Mouse (Mus musculus): ENCODE data around the gene Plekhh1. TPM values are rescaled to one million over a fixed set of nuclear protein-coding genes. Genes with fewer than 3 reads are reported as not detected.

Gene Plekhh1
- polyA plus RNA-seq, 1 experiment from 2014 or later, result 2.1 TPM

- H3K27me3 ChIP-seq, result no peaks in the 10 kb centered on the region
- no peak overlapping the region for H3K9ac ChIP-seq
- H3K4me2 ChIP-seq, result no peak overlapping the region
- WGBS, result 84% methylated on average over 7 of the region's 7 CpGs
- no peaks in the 10 kb centered on the region for H3K4me1 ChIP-seq (replicated peaks)
- H3K27ac ChIP-seq, result no peak overlapping the region
- no peak for ATAC-seq (ENCODE audit: low FRiP score)
- H3K36me3 ChIP-seq, result peaks cover 25% of the 10 kb centered on the region
- no peaks in the 10 kb centered on the region for H3K9me3 ChIP-seq
- H3K4me3 ChIP-seq, result no peak overlapping the region
Observed at GRCm38 (mm10) chr12:79060766-79061652, 32.0 kb downstream of the Plekhh1 start.

GRCm38 (mm10) chr12:79064451-79064850 is 35.5 kb downstream of the Plekhh1 start:
- H3K4me3 ChIP-seq, result no peak overlapping the region
- H3K27me3 ChIP-seq, result no peaks in the 10 kb centered on the region
- no peaks in the 10 kb centered on the region for H3K4me1 ChIP-seq (replicated peaks)
- ATAC-seq (ENCODE audit: low FRiP score), result no peak
- no peaks in the 10 kb centered on the region for H3K9me3 ChIP-seq
- no peak overlapping the region for H3K27ac ChIP-seq
- H3K4me2 ChIP-seq, result no peak overlapping the region
- peaks cover 52% of the 10 kb centered on the region for H3K36me3 ChIP-seq
- WGBS, result 92% methylated on average over 13 of the region's 13 CpGs
- H3K9ac ChIP-seq, result no peak overlapping the region

- Histone ChIP-seq H3K4me2 (no peak overlapping the region), H3K27ac (no peak overlapping the region), H3K4me3 (no peak overlapping the region), H3K9ac (no peak overlapping the region), H3K36me3 (peaks cover 68% of the 10 kb centered on the region), H3K4me1 (replicated peaks) (no peaks in the 10 kb centered on the region), H3K9me3 (no peaks in the 10 kb centered on the region), H3K27me3 (no peaks in the 10 kb centered on the region)
- whole genome bisulfite sequencing, result 90% methylated on average over 9 of the region's 9 CpGs
- ATAC-seq (ENCODE audit: low FRiP score), result no peak
Observed at GRCm38 (mm10) chr12:79066431-79066830, 37.5 kb downstream of the Plekhh1 start.

- Histone ChIP-seq H3K9me3 (no peaks in the 10 kb centered on the region), H3K9ac (no peak overlapping the region), H3K27ac (no peak overlapping the region), H3K27me3 (no peaks in the 10 kb centered on the region), H3K4me3 (no peak overlapping the region), H3K36me3 (peaks cover 77% of the 10 kb centered on the region), H3K4me1 (replicated peaks) (no peaks in the 10 kb centered on the region), H3K4me2 (no peak overlapping the region)
- no peak for ATAC-seq (ENCODE audit: low FRiP score)
- WGBS, result 89% methylated on average over 5 of the region's 5 CpGs
Observed at GRCm38 (mm10) chr12:79067526-79067925, 38.6 kb downstream of the Plekhh1 start.

GRCm38 (mm10) chr12:79068306-79068705 is 39.3 kb downstream of the Plekhh1 start:
- ATAC-seq (ENCODE audit: low FRiP score), result no peak
- Histone ChIP-seq H3K9me3 (no peaks in the 10 kb centered on the region), H3K27ac (no peak overlapping the region), H3K4me3 (no peak overlapping the region), H3K4me2 (no peak overlapping the region), H3K36me3 (peaks cover 81% of the 10 kb centered on the region), H3K9ac (no peak overlapping the region), H3K4me1 (replicated peaks) (no peaks in the 10 kb centered on the region), H3K27me3 (no peaks in the 10 kb centered on the region)
- WGBS, result 96% methylated on average over 11 of the region's 11 CpGs

- WGBS, result 92% methylated on average over 6 of the region's 6 CpGs
- Histone ChIP-seq H3K4me3 (no peak overlapping the region), H3K4me1 (replicated peaks) (no peaks in the 10 kb centered on the region), H3K27me3 (no peaks in the 10 kb centered on the region), H3K9me3 (no peaks in the 10 kb centered on the region), H3K36me3 (peaks cover 82% of the 10 kb centered on the region), H3K27ac (no peak overlapping the region), H3K9ac (no peak overlapping the region), H3K4me2 (no peak overlapping the region)
- ATAC-seq (ENCODE audit: low FRiP score), result no peak
Observed at GRCm38 (mm10) chr12:79069187-79069608, 40.2 kb downstream of the Plekhh1 start.

GRCm38 (mm10) chr12:79069916-79070315 is 41.0 kb downstream of the Plekhh1 start:
- 88% methylated on average over 6 of the region's 6 CpGs for WGBS
- Histone ChIP-seq H3K9me3 (no peaks in the 10 kb centered on the region), H3K27me3 (no peaks in the 10 kb centered on the region), H3K9ac (no peak overlapping the region), H3K4me2 (no peak overlapping the region), H3K36me3 (peaks cover 82% of the 10 kb centered on the region), H3K27ac (no peak overlapping the region), H3K4me3 (no peak overlapping the region), H3K4me1 (replicated peaks) (no peaks in the 10 kb centered on the region)
- ATAC-seq (ENCODE audit: low FRiP score), result no peak

- Histone ChIP-seq H3K4me1 (replicated peaks) (no peaks in the 10 kb centered on the region), H3K9ac (no peak overlapping the region), H3K27ac (no peak overlapping the region), H3K9me3 (no peaks in the 10 kb centered on the region), H3K4me3 (no peak overlapping the region), H3K36me3 (peaks cover 91% of the 10 kb centered on the region), H3K27me3 (no peaks in the 10 kb centered on the region), H3K4me2 (no peak overlapping the region)
- WGBS, result 90% methylated on average over 9 of the region's 9 CpGs
- no peak for ATAC-seq (ENCODE audit: low FRiP score)
Observed at GRCm38 (mm10) chr12:79070736-79071333, 41.9 kb downstream of the Plekhh1 start.

GRCm38 (mm10) chr12:79072576-79072975 is 43.6 kb downstream of the Plekhh1 start:
- peaks cover 94% of the 10 kb centered on the region for H3K36me3 ChIP-seq
- no peak for ATAC-seq (ENCODE audit: low FRiP score)
- H3K27me3 ChIP-seq, result no peaks in the 10 kb centered on the region
- no peak overlapping the region for H3K9ac ChIP-seq
- H3K4me3 ChIP-seq, result no peak overlapping the region
- H3K4me1 ChIP-seq (replicated peaks), result no peaks in the 10 kb centered on the region
- no peak overlapping the region for H3K27ac ChIP-seq
- no peak overlapping the region for H3K4me2 ChIP-seq
- WGBS, result 91% methylated on average over 6 of the region's 6 CpGs
- H3K9me3 ChIP-seq, result no peaks in the 10 kb centered on the region

GRCm38 (mm10) chr12:79073362-79073761 is 44.4 kb downstream of the Plekhh1 start:
- no peaks in the 10 kb centered on the region for H3K4me1 ChIP-seq (replicated peaks)
- WGBS, result 93% methylated on average over 6 of the region's 6 CpGs
- no peak overlapping the region for H3K27ac ChIP-seq
- H3K4me3 ChIP-seq, result no peak overlapping the region
- peaks cover 95% of the 10 kb centered on the region for H3K36me3 ChIP-seq
- no peak overlapping the region for H3K4me2 ChIP-seq
- no peaks in the 10 kb centered on the region for H3K27me3 ChIP-seq
- H3K9me3 ChIP-seq, result no peaks in the 10 kb centered on the region
- ATAC-seq (ENCODE audit: low FRiP score), result no peak
- no peak overlapping the region for H3K9ac ChIP-seq

GRCm38 (mm10) chr12:79089182-79089812 is 60.3 kb downstream of the Plekhh1 start, which contains the start of gene Pigh:
Gene Pigh, minus strand, starts transcription at chr12:79089651.
- Histone ChIP-seq H3K4me1 (replicated peaks) (peaks cover 15% of the 10 kb centered on the region; the same call in 1 of the 2 replicates), H3K27ac (peak within 1 kb of the TSS; percentile 79), H3K4me3 (peak within 1 kb of the TSS; percentile 89), H3K9me3 (no peaks in the 10 kb centered on the region), H3K27me3 (no peaks in the 10 kb centered on the region), H3K36me3 (peaks cover 12% of the 10 kb centered on the region; the same call in 1 of the 2 replicates), H3K4me2 (peak within 1 kb of the TSS; percentile 69), H3K9ac (peak within 1 kb of the TSS; percentile 95)
- under 1% methylated on average over 53 of the region's 53 CpGs for WGBS
- ATAC-seq (ENCODE audit: low FRiP score), result peak; percentile 98

GRCm38 (mm10) chr12:79092569-79092968 is 63.6 kb downstream of the Plekhh1 start:
- no peaks in the 10 kb centered on the region for H3K27me3 ChIP-seq
- no peak for ATAC-seq (ENCODE audit: low FRiP score)
- peaks cover 11% of the 10 kb centered on the region; the same call in 1 of the 2 replicates for H3K4me1 ChIP-seq (replicated peaks)
- no peaks in the 10 kb centered on the region for H3K36me3 ChIP-seq
- H3K4me2 ChIP-seq, result no peak overlapping the region
- 49% methylated on average over 4 of the region's 4 CpGs for WGBS
- no peaks in the 10 kb centered on the region for H3K9me3 ChIP-seq
- no peak overlapping the region for H3K27ac ChIP-seq
- no peak overlapping the region for H3K9ac ChIP-seq
- no peak overlapping the region for H3K4me3 ChIP-seq
